Mouse (Mus musculus): Measurements from ENCODE around the gene B4galt2. TPM values are rescaled to one million over a fixed set of nuclear protein-coding genes. Genes with fewer than 3 reads are reported as not detected.

B4galt2 gene
- polyA plus RNA-seq, 1 experiment: 6.5 TPM

DNA sequence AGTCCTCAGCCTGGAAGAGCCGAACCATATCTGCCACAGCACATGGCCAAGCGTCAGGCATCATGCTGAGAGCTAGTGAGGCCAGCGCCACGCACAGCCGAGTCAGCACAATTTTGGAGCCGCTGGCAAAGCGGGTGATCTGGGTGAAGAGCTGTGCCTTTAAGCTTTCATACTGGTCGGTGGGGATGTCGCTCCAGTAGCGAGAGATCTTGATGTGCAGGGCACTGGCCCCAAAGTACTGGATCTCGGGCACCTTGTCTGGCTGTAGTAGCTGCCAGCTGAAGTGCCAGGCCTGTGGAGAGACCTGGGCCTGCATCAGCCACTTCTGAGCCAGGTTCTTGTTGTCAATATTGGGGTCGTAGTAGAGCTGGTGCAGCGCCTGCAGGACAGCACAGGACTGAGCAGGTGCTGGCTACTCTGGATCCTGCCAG lies 28.9 kb upstream of the B4galt2 start:
- TF ChIP-seq CTCF (IDR thresholded peaks at IDR 0.05; ENCODE audit: extremely low read depth, insufficient read depth, insufficient read length, insufficient replicate concordance): no peak
- TF ChIP-seq POLR2A (IDR thresholded peaks at IDR 0.05; ENCODE audit: low read depth, low read length): no peak
- H3K36me3 ChIP-seq (ENCODE audit: control insufficient read depth, insufficient read depth, low read length): peaks cover 6% of the 10 kb centered on the region
- no peak overlapping the region for H3K27ac ChIP-seq (ENCODE audit: insufficient read depth, low read length)
- 95% methylated on average over 13 of the region's 13 CpGs for WGBS
- no peak overlapping the region for H3K4me3 ChIP-seq (ENCODE audit: extremely low read depth, insufficient read depth, insufficient read length)
- DNase-seq (ENCODE audit: low read depth in 1 of 2, low spot score in 2 of 2): no peak
- H3K4me1 ChIP-seq (ENCODE audit: control insufficient read depth, insufficient read depth, insufficient read length): peaks cover 6% of the 10 kb centered on the region
- H3K27me3 ChIP-seq (ENCODE audit: control insufficient read depth, insufficient read depth, low read length): no peaks in the 10 kb centered on the region

- no peak overlapping the region for H3K4me3 ChIP-seq (ENCODE audit: extremely low read depth, insufficient read depth, insufficient read length)
- peaks cover 2% of the 10 kb centered on the region for H3K4me1 ChIP-seq (ENCODE audit: control insufficient read depth, insufficient read depth, insufficient read length)
- 88% methylated on average over 8 of the region's 8 CpGs for whole genome bisulfite sequencing
- no peaks in the 10 kb centered on the region for H3K27me3 ChIP-seq (ENCODE audit: control insufficient read depth, insufficient read depth, low read length)
- TF ChIP-seq CTCF (IDR thresholded peaks at IDR 0.05; ENCODE audit: extremely low read depth, insufficient read depth, insufficient read length, insufficient replicate concordance) (no peak), POLR2A (IDR thresholded peaks at IDR 0.05; ENCODE audit: low read depth, low read length) (no peak)
- no peak for DNase-seq (ENCODE audit: low read depth in 1 of 2, low spot score in 2 of 2)
- no peak overlapping the region for H3K27ac ChIP-seq (ENCODE audit: insufficient read depth, low read length)
- H3K36me3 ChIP-seq (ENCODE audit: control insufficient read depth, insufficient read depth, low read length): peaks cover 18% of the 10 kb centered on the region
Measured at GRCm38 (mm10) chr4:117908834-117909453, 25.7 kb upstream of the B4galt2 start.

- no peak overlapping the region for H3K4me3 ChIP-seq (ENCODE audit: extremely low read depth, insufficient read depth, insufficient read length)
- no peak for DNase-seq (ENCODE audit: low read depth in 1 of 2, low spot score in 2 of 2)
- no peak overlapping the region for H3K27ac ChIP-seq (ENCODE audit: insufficient read depth, low read length)
- peaks cover 33% of the 10 kb centered on the region for H3K36me3 ChIP-seq (ENCODE audit: control insufficient read depth, insufficient read depth, low read length)
- H3K4me1 ChIP-seq (ENCODE audit: control insufficient read depth, insufficient read depth, insufficient read length): no peaks in the 10 kb centered on the region; the same call in 1 of the 2 replicates
- H3K27me3 ChIP-seq (ENCODE audit: control insufficient read depth, insufficient read depth, low read length): no peaks in the 10 kb centered on the region
- 95% methylated on average over 3 of the region's 3 CpGs for WGBS
- TF ChIP-seq CTCF (IDR thresholded peaks at IDR 0.05; ENCODE audit: extremely low read depth, insufficient read depth, insufficient read length, insufficient replicate concordance) (no peak), POLR2A (IDR thresholded peaks at IDR 0.05; ENCODE audit: low read depth, low read length) (no peak)
Measured at GRCm38 (mm10) chr4:117906196-117906595, 22.9 kb upstream of the B4galt2 start.

DNA sequence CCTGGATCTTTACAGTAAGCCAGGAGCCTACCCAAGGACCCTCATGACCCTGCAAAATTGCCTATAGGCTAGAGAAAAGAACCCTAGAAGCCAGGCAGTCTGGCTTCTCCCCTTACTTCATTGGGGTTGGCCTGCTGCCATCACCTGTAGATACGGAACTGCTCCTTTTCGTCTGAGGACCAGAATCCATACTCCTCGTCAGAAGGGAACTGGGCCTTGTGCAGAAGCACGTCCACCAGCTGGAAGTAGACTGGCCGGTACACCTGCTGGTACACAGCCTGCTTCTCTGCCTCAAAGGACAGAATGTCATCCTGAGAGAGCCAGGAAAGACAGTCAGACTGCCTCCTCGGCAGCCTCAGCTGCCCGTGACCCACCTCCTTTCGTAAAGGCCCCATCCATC lies 21.5 kb upstream of the B4galt2 start:
- 95% methylated on average over 8 of the region's 8 CpGs for WGBS
- Histone ChIP-seq H3K27me3 (ENCODE audit: control insufficient read depth, insufficient read depth, low read length) (no peaks in the 10 kb centered on the region), H3K4me1 (ENCODE audit: control insufficient read depth, insufficient read depth, insufficient read length) (no peaks in the 10 kb centered on the region; the same call in 1 of the 2 replicates), H3K27ac (ENCODE audit: insufficient read depth, low read length) (no peak overlapping the region), H3K36me3 (ENCODE audit: control insufficient read depth, insufficient read depth, low read length) (peaks cover 42% of the 10 kb centered on the region), H3K4me3 (ENCODE audit: extremely low read depth, insufficient read depth, insufficient read length) (no peak overlapping the region)
- no peak for TF ChIP-seq POLR2A (IDR thresholded peaks at IDR 0.05; ENCODE audit: low read depth, low read length)
- no peak for TF ChIP-seq CTCF (IDR thresholded peaks at IDR 0.05; ENCODE audit: extremely low read depth, insufficient read depth, insufficient read length, insufficient replicate concordance)
- DNase-seq (ENCODE audit: low read depth in 1 of 2, low spot score in 2 of 2): no peak

DNA sequence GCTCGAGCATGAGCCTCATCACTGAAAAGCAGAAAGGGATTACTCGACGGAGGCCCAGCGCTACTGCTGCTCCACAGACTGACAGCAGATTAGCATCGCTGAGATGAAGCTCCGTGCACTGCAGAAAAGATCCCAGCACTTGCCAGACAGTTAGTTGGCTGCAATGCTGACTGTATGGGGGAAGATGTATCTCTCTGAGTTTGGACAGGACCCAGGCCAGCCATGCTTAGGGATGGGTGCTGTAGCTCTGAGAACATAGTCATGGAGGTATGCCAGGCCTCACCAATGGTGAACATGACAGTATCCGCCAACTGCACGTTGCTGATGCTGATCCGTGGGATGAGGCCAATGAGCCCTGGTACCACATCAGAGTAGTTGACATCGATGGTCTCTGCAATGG lies 20.8 kb upstream of the B4galt2 start:
- Histone ChIP-seq H3K4me3 (ENCODE audit: extremely low read depth, insufficient read depth, insufficient read length) (no peak overlapping the region), H3K27ac (ENCODE audit: insufficient read depth, low read length) (no peak overlapping the region), H3K36me3 (ENCODE audit: control insufficient read depth, insufficient read depth, low read length) (peaks cover 48% of the 10 kb centered on the region), H3K4me1 (ENCODE audit: control insufficient read depth, insufficient read depth, insufficient read length) (no peaks in the 10 kb centered on the region; the same call in 1 of the 2 replicates), H3K27me3 (ENCODE audit: control insufficient read depth, insufficient read depth, low read length) (no peaks in the 10 kb centered on the region)
- TF ChIP-seq CTCF (IDR thresholded peaks at IDR 0.05; ENCODE audit: extremely low read depth, insufficient read depth, insufficient read length, insufficient replicate concordance) (no peak), POLR2A (IDR thresholded peaks at IDR 0.05; ENCODE audit: low read depth, low read length) (no peak)
- DNase-seq (ENCODE audit: low read depth in 1 of 2, low spot score in 2 of 2): no peak
- WGBS: 93% methylated on average over 10 of the region's 10 CpGs

GRCm38 (mm10) chr4:117898111-117898510 lies 14.8 kb upstream of the B4galt2 start:
- Histone ChIP-seq H3K4me3 (ENCODE audit: extremely low read depth, insufficient read depth, insufficient read length) (no peak overlapping the region), H3K4me1 (ENCODE audit: control insufficient read depth, insufficient read depth, insufficient read length) (no peaks in the 10 kb centered on the region), H3K27me3 (ENCODE audit: control insufficient read depth, insufficient read depth, low read length) (no peaks in the 10 kb centered on the region), H3K27ac (ENCODE audit: insufficient read depth, low read length) (no peak overlapping the region), H3K36me3 (ENCODE audit: control insufficient read depth, insufficient read depth, low read length) (peaks cover 30% of the 10 kb centered on the region)
- TF ChIP-seq POLR2A (IDR thresholded peaks at IDR 0.05; ENCODE audit: low read depth, low read length) (no peak), CTCF (IDR thresholded peaks at IDR 0.05; ENCODE audit: extremely low read depth, insufficient read depth, insufficient read length, insufficient replicate concordance) (no peak)
- DNase-seq (ENCODE audit: low read depth in 1 of 2, low spot score in 2 of 2): no peak
- 77% methylated on average over 3 of the region's 3 CpGs for WGBS

DNA sequence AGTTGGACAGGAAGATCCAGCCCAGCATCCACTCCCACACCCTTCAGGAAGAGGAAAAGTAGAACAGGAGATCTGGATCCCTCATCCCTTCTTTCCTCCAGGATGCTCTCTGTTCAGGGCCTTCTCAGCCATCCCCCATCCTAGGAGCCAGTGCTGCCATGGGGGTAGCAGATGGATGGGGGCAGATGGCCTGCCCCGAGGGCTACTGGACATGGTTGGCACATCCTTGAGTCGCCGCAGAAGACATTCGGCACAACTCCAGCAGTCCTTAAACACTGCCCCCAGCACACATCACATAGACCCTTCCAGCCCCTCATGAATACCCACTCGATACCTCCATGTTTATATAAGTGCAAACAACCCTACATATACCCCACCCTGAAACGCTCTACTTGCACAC lies 12.7 kb upstream of the B4galt2 start:
- Histone ChIP-seq H3K4me3 (ENCODE audit: extremely low read depth, insufficient read depth, insufficient read length) (no peak overlapping the region), H3K27ac (ENCODE audit: insufficient read depth, low read length) (no peak overlapping the region), H3K27me3 (ENCODE audit: control insufficient read depth, insufficient read depth, low read length) (no peaks in the 10 kb centered on the region), H3K36me3 (ENCODE audit: control insufficient read depth, insufficient read depth, low read length) (peaks cover 17% of the 10 kb centered on the region), H3K4me1 (ENCODE audit: control insufficient read depth, insufficient read depth, insufficient read length) (peaks cover 2% of the 10 kb centered on the region; the same call in 1 of the 2 replicates)
- WGBS: 92% methylated on average over 6 of the region's 6 CpGs
- no peak for DNase-seq (ENCODE audit: low read depth in 1 of 2, low spot score in 2 of 2)
- TF ChIP-seq POLR2A (IDR thresholded peaks at IDR 0.05; ENCODE audit: low read depth, low read length) (no peak), CTCF (IDR thresholded peaks at IDR 0.05; ENCODE audit: extremely low read depth, insufficient read depth, insufficient read length, insufficient replicate concordance) (no peak)
